Mouse (Mus musculus): ENCODE measurements at regions not wholly inside any gene's neighbourhood (a gene's known extent, or its start where the extent isn't known, plus 50 kb on each side); places are given as distances from the start of the nearest gene placed in this dataset.
A peak's percentile ranks its signal among the peaks of the same experiment; 100 is the strongest.

DNA sequence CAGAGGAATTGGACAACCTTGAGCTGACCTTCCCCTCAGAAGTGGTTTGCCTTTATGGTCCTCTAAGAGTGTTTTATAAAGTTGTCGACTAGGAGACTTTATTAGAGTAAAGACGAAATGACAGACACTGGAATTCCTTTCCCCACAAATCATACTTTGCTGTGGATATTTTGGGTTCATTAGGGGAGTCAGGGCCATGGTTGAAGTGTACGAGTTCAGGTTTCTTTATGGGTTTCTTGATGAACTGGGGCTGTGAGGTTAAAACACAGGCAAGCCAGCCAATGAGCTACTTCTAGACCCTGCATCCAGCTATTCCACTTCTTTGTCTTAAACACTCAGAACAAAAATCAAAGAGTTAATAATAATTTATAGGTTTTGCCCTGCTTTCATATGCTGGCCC is 153.0 kb downstream of the Pax1 start:
- no peak for DNase-seq (ENCODE audit: low spot score)

DNA sequence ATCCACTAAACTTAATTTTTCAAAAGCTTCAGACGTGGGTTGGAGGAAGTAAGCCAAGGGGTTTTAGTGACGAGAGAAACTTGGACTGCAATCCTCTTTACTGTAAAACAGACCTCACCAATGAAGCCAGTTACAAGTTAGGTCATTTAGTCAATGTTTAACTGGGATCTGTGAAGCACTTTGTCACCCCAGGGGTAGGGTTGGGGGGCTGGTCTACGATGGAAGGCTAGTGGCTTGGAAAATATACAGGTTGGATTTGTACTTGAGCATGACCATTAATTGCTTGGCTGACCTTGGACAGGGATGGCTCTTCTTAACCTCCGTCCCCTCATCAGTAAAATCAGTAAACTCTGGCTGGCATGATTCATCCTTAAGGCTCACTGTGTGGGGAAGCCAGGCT is 142.2 kb downstream of the Pax1 start:
- no peak for DNase-seq (ENCODE audit: low spot score)

DNA sequence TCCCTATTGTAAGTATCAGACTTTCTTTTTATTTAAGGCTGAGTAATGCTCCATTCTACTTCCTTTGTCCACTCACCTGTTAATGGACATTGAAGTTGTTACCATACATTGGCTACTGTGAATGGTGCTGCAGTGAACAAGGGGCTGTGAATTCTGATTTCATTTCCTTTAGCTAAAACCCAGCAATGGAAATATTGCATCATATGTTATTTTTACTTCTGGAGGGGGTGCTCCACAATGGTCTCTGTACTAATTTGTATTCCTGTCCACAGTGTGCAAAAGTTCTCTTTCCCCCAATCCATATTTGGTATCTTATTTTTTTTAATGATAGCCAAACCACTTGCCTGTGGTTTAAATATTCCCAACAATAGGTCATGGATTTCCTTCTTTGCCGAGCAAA is 137.0 kb downstream of the Pax1 start:
- no peak for DNase-seq (ENCODE audit: low spot score)

DNA sequence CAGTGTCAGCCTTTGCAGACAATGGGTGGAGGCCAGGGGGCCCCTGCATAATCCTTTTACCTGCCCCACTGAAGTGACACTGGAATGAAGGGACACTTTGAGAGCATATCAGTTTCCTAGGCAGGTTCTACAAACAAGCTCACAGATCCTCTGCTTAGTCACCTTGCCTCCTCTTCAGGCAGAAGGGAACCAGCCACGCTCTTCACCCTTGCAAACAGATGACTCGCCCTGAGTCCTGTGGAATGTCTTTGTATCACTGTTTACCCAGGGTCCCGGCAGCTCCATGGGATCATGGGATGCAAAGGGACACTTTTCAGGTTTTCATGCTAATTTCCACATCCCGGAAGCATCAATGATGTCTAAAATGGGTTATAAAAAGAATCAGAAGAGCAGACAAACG is 94.2 kb downstream of the Pax1 start:
- DNase-seq (ENCODE audit: low spot score): no peak

DNA sequence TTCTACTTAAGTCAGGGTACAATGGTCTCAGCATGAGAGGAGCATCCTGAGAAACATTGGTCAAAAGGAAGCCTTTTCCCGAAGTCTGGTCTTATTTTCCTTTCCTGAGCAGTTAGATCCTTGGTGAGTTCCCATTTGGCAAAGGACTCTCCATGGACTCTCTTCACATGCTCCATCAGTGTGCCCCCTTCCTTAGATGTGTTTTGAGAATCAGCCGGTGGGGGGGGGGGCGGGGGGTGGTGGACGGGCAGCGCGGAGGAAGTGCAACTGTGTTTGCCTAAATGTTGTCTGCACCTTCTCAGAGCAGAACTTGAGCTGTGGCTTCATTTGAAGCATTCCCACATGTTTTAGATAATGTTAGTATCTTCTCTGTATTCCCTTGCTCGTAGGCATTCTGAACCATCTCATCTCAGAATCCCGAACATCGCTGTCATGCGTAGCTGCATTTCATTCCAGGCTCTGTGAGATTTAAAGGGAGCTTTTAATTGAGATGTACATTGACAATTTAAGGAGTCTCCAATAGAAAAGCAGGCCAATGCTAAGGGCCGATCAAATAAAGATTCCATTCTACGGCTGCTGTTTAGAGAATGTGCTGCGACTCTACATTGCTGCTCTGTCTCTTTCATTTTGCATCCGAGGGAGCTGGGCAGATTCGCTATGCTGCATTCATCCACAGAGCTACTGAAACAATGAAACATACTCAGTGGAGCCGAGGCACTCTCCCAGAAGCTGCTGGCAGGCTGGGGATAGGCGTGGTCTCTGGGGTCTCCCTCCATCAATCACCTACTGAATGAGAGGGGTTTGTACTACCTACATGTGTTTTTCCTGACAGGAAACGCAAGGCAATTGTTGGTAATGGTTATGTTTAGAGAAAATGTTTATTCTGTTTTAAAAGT is 92.9 kb downstream of the Pax1 start:
- peak; percentile 66 for DNase-seq (ENCODE audit: low spot score)
